ENCODE assay signal across 25 mouse cellular contexts in genomic region chrX:77474551-77474950, GRCm38 (mm10). TPM values are rescaled to one million over a fixed set of nuclear protein-coding genes. Genes with fewer than 3 reads are reported as not detected.
DNase-seq lines count a peak whose midpoint lies in the region; ATAC-seq and TF ChIP-seq lines count a peak whose summit lies in the region.
"Had no signal": no experiment of that assay in that cellular context is flagged by ENCODE, and none has a peak within 500 bp of the region (broad histone marks: within the 10 kb centered on the region; RNA-seq: fewer than 3 reads in every experiment).

No protein-coding gene starts in this region.

- ATAC-seq in forebrain, embryonic 13.5 days: peak; percentile 45; the same call in 1 of the 2 replicates
- ATAC-seq in forebrain, embryonic 12.5 days (ENCODE audit: low FRiP score): no peak
- no peak for ATAC-seq in heart, embryonic 12.5 days (ENCODE audit: insufficient number of reproducible peaks, low FRiP score)
- no peak for ATAC-seq in stomach, postnatal 0 days (ENCODE audit: low FRiP score, low TSS enrichment)
- ATAC-seq: intestine, embryonic 15.5 days; midbrain, embryonic 13.5 days had no signal

- H3K27me3 ChIP-seq in forebrain, embryonic 13.5 days: no peaks in the 10 kb centered on the region
- no peaks in the 10 kb centered on the region for H3K27me3 ChIP-seq in forebrain, embryonic 12.5 days
- H3K27me3 ChIP-seq in heart, embryonic 12.5 days (replicated peaks): no peaks in the 10 kb centered on the region
- H3K27me3 ChIP-seq in stomach, postnatal 0 days (ENCODE audit: control insufficient read depth, insufficient read depth, low read length): no peaks in the 10 kb centered on the region
- H3K27me3 ChIP-seq: heart, embryonic 13.5 days; hindbrain, embryonic 15.5 days; intestine, embryonic 15.5 days; limb, embryonic 12.5 days; liver, embryonic 13.5 days; midbrain, embryonic 13.5 days; neural tube, embryonic 13.5 days had no signal

- TF ChIP-seq CTCF in stomach, postnatal 0 days (IDR thresholded peaks at IDR 0.05; ENCODE audit: low read depth): no peak

- no peak overlapping the region for H3K4me2 ChIP-seq in forebrain, embryonic 13.5 days
- no peak overlapping the region for H3K4me2 ChIP-seq in forebrain, embryonic 12.5 days
- H3K4me2 ChIP-seq in heart, embryonic 12.5 days: no peak overlapping the region
- H3K4me2 ChIP-seq in stomach, postnatal 0 days (replicated peaks; ENCODE audit: low read depth): no peak overlapping the region
- H3K4me2 ChIP-seq: heart, embryonic 13.5 days; hindbrain, embryonic 15.5 days; intestine, embryonic 15.5 days; limb, embryonic 12.5 days; liver, embryonic 13.5 days; midbrain, embryonic 13.5 days; neural tube, embryonic 13.5 days had no signal

- 13% methylated on average over 1 of the region's 1 CpGs for WGBS in forebrain, embryonic 13.5 days
- WGBS in forebrain, embryonic 12.5 days: 18% methylated on average over 1 of the region's 1 CpGs
- WGBS in heart, embryonic 12.5 days: 24% methylated on average over 1 of the region's 1 CpGs
- WGBS in stomach, postnatal 0 days: 12% methylated on average over 1 of the region's 1 CpGs

- no peak overlapping the region for H3K4me3 ChIP-seq in forebrain, embryonic 13.5 days
- no peak overlapping the region for H3K4me3 ChIP-seq in forebrain, embryonic 12.5 days (replicated peaks)
- no peak overlapping the region for H3K4me3 ChIP-seq in heart, embryonic 12.5 days
- no peak overlapping the region for H3K4me3 ChIP-seq in stomach, postnatal 0 days (ENCODE audit: low read depth, low read length)
- H3K4me3 ChIP-seq: embryonic facial prominence, embryonic 10.5 days; heart, embryonic 13.5 days; hindbrain, embryonic 15.5 days; intestine, embryonic 15.5 days; layer of hippocampus, adult 2 months; limb, embryonic 12.5 days; liver, embryonic 13.5 days; megakaryocyte, embryonic 14.5 days; midbrain, embryonic 13.5 days; neural tube, embryonic 13.5 days had no signal

- no peaks in the 10 kb centered on the region for H3K36me3 ChIP-seq in forebrain, embryonic 13.5 days (ENCODE audit: poor library complexity, severe bottlenecking)
- no peaks in the 10 kb centered on the region for H3K36me3 ChIP-seq in forebrain, embryonic 12.5 days (replicated peaks)
- H3K36me3 ChIP-seq in heart, embryonic 12.5 days: no peaks in the 10 kb centered on the region
- H3K36me3 ChIP-seq in stomach, postnatal 0 days (ENCODE audit: control insufficient read depth, insufficient read depth, low read length): no peaks in the 10 kb centered on the region
- H3K36me3 ChIP-seq: embryonic facial prominence, embryonic 10.5 days; heart, embryonic 13.5 days; hindbrain, embryonic 15.5 days; intestine, embryonic 15.5 days; limb, embryonic 12.5 days; liver, embryonic 13.5 days; midbrain, embryonic 13.5 days; neural tube, embryonic 13.5 days had no signal

- H3K9ac ChIP-seq in forebrain, embryonic 13.5 days: no peak overlapping the region
- H3K9ac ChIP-seq in forebrain, embryonic 12.5 days: no peak overlapping the region
- no peak overlapping the region for H3K9ac ChIP-seq in heart, embryonic 12.5 days
- H3K9ac ChIP-seq in stomach, postnatal 0 days (ENCODE audit: low read length): no peak overlapping the region
- H3K9ac ChIP-seq: heart, embryonic 13.5 days; hindbrain, embryonic 15.5 days; intestine, embryonic 15.5 days; limb, embryonic 12.5 days; liver, embryonic 13.5 days; midbrain, embryonic 13.5 days; neural tube, embryonic 13.5 days had no signal

- no peak overlapping the region for H3K27ac ChIP-seq in forebrain, embryonic 13.5 days
- no peak overlapping the region for H3K27ac ChIP-seq in forebrain, embryonic 12.5 days
- no peak overlapping the region for H3K27ac ChIP-seq in heart, embryonic 12.5 days (ENCODE audit: poor library complexity, severe bottlenecking)
- H3K27ac ChIP-seq in stomach, postnatal 0 days (replicated peaks): no peak overlapping the region
- H3K27ac ChIP-seq: embryonic facial prominence, embryonic 10.5 days; heart, embryonic 13.5 days; hindbrain, embryonic 15.5 days; intestine, embryonic 15.5 days; layer of hippocampus, adult 2 months; limb, embryonic 12.5 days; liver, embryonic 13.5 days; midbrain, embryonic 13.5 days; neural tube, embryonic 13.5 days had no signal

- no peaks in the 10 kb centered on the region for H3K4me1 ChIP-seq in forebrain, embryonic 13.5 days
- H3K4me1 ChIP-seq in forebrain, embryonic 12.5 days: no peaks in the 10 kb centered on the region
- no peaks in the 10 kb centered on the region for H3K4me1 ChIP-seq in heart, embryonic 12.5 days (replicated peaks)
- no peaks in the 10 kb centered on the region for H3K4me1 ChIP-seq in stomach, postnatal 0 days (replicated peaks; ENCODE audit: control insufficient read depth, insufficient read depth)
- H3K4me1 ChIP-seq: embryonic facial prominence, embryonic 10.5 days; heart, embryonic 13.5 days; hindbrain, embryonic 15.5 days; intestine, embryonic 15.5 days; limb, embryonic 12.5 days; liver, embryonic 13.5 days; midbrain, embryonic 13.5 days; neural tube, embryonic 13.5 days had no signal

- no peaks in the 10 kb centered on the region for H3K9me3 ChIP-seq in forebrain, embryonic 13.5 days (replicated peaks)
- H3K9me3 ChIP-seq in forebrain, embryonic 12.5 days: no peaks in the 10 kb centered on the region
- no peaks in the 10 kb centered on the region for H3K9me3 ChIP-seq in heart, embryonic 12.5 days (replicated peaks)
- H3K9me3 ChIP-seq in stomach, postnatal 0 days (ENCODE audit: control insufficient read depth, low read length): no peaks in the 10 kb centered on the region
- H3K9me3 ChIP-seq: embryonic facial prominence, embryonic 10.5 days; heart, embryonic 13.5 days; hindbrain, embryonic 15.5 days; intestine, embryonic 15.5 days; limb, embryonic 12.5 days; liver, embryonic 13.5 days; megakaryocyte, embryonic 14.5 days; midbrain, embryonic 13.5 days; neural tube, embryonic 13.5 days had no signal

- DNase-seq in layer of hippocampus, adult 9-11 months: peak; percentile 3
- DNase-seq in layer of hippocampus, postnatal 25 days (ENCODE audit: extremely low spot score in 1 of 2, low spot score in 1 of 2): no peak
- peak; percentile 84 for DNase-seq in Muller cell, postnatal 12 days (ENCODE audit: inconsistent ontology term)
- peak; percentile 39 for DNase-seq in brain, adult 2 months (ENCODE audit: low read depth, low spot score)
- DNase-seq in stomach, postnatal 0 days (ENCODE audit: low spot score): no peak
- DNase-seq: adrenal gland, postnatal 14 days; cerebellum, adult 11 months; gastrocnemius, postnatal 25 days; heart, adult 18-20 months; kidney, adult 9 months; kidney, postnatal 25 days; liver, embryonic 13.5 days; lung, adult 2 months had no signal

- no peak for TF ChIP-seq EP300 in stomach, postnatal 0 days (optimal IDR thresholded peaks at IDR 0.05)

RNA-seq across cellular contexts. Expression of gene Tbl1x, which starts 36.3 kb away (rescaled TPM):
- polyA plus RNA-seq in forebrain, embryonic 13.5 days (2015; fragmentation: Nextera tagmentation; extraction: Ambion mirVana): 55.6 and 62.1 TPM in 2 replicates
- polyA plus RNA-seq in forebrain, embryonic 12.5 days (2016; fragmentation: Nextera tagmentation; extraction: Ambion mirVana): 68.8 and 70.1 TPM in 2 replicates
- total RNA-seq in layer of hippocampus, postnatal 25 days (2021): 10 to 100 TPM; 29.8 to 32.7 TPM
- polyA plus RNA-seq in heart, embryonic 12.5 days (2016; fragmentation: Nextera tagmentation; extraction: Ambion mirVana): 63.4 and 63.6 TPM in 2 replicates
- polyA plus RNA-seq in stomach, postnatal 0 days (2015; fragmentation: Nextera tagmentation; extraction: Ambion mirVana): 24.3 and 25.7 TPM in 2 replicates

Comparison
In these comparisons a context has a peak if more than half of its experiments do, and no peak if none do; other contexts are left out.
1. DNase-seq: peak in layer of hippocampus, adult 9-11 months (single experiment), Muller cell, postnatal 12 days (single experiment) and brain, adult 2 months (single experiment); none in layer of hippocampus, postnatal 25 days (0 of 2) and stomach, postnatal 0 days (single experiment).